Mouse (Mus musculus) midbrain, embryonic 15.5 days (tissue): ENCODE measurements around the gene Uggt1. TPM values are rescaled to one million over a fixed set of nuclear protein-coding genes. Genes with fewer than 3 reads are reported as not detected.

ENCODE experiments used
- ATAC-seq: fragments of 200-750 bp; cut with Nextera tagmentation; replicated peaks from 2 replicates; pipeline ENCODE4 v1.8.0; 2017; ENCODE audit warnings: moderate TSS enrichment
- H3K27ac ChIP-seq: fragments of 300-500 bp; sonication (generic); 2 replicates; pipeline ENCODE4 v1.5.1; 2015; ENCODE audit warnings: mild to moderate bottlenecking, inconsistent platforms
- H3K27me3 ChIP-seq: fragments of 300-500 bp; sonication (generic); replicated peaks from 2 replicates; pipeline ENCODE4 v1.6.1; 2015; ENCODE audit warnings: inconsistent platforms
- H3K36me3 ChIP-seq: fragments of 300-500 bp; sonication (generic); replicated peaks from 2 replicates; pipeline ENCODE4 v1.6.1; 2015; ENCODE audit warnings: inconsistent platforms
- H3K4me1 ChIP-seq: fragments of 300-500 bp; sonication (generic); 2 replicates; pipeline ENCODE4 v1.6.1; 2015; ENCODE audit warnings: inconsistent platforms
- H3K4me2 ChIP-seq: fragments of 300-500 bp; sonication (generic); 2 replicates; pipeline ENCODE4 v1.6.1; 2015; ENCODE audit warnings: inconsistent platforms, mild to moderate bottlenecking, moderate library complexity
- H3K4me3 ChIP-seq: fragments of 300-500 bp; sonication (generic); 2 replicates; pipeline ENCODE4 v1.5.1; 2015; ENCODE audit warnings: mild to moderate bottlenecking, inconsistent platforms
- H3K9ac ChIP-seq: fragments of 300-500 bp; sonication (generic); 2 replicates; pipeline ENCODE4 v1.6.1; 2015; ENCODE audit warnings: mild to moderate bottlenecking, inconsistent platforms
- H3K9me3 ChIP-seq: fragments of 300-500 bp; sonication (generic); 2 replicates; pipeline ENCODE4 v1.6.1; 2016; ENCODE audit warnings: inconsistent platforms
- WGBS: fragments of 180-500 bp; shearing (Covaris S2); methylation state at CpG from one replicate; pipeline ENCODE4 v1.1.7; 2015; ENCODE audit warnings: mixed read lengths; 5-methylcytosine and 5-hydroxymethylcytosine counted together
- polyA plus RNA-seq: library from polyadenylated mRNA; unstranded; fragments of >200 nt; fragmentation: Nextera tagmentation; extraction: Ambion mirVana; gene quantifications from 2 replicates; pipeline ENCODE4 v1.2.1, GENCODE M21; 2015

Uggt1 gene
- polyA plus RNA-seq, 1 experiment from 2014 or later = 49.4 TPM

DNA sequence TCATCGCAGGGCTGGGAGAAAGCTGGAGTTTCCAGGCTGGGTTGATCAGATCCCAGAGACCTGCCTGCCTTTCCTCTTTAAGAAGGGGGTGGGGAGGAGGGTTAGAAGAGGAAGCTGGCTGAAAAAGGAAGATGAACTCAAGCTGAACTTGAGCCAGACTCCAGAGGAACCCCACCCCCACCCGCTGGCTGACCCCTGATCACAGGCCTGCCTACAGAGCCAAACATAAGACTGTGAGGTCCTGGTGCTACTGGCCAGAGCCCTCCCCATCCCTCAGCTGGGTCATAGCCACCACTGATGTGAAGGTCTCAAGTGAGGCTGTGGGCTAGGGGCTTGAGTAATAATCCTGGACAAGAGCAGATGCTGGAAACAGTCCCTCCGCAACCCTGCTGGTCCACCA is 26.1 kb upstream of the Uggt1 start:
- no peaks in the 10 kb centered on the region for H3K36me3 ChIP-seq
- H3K27me3 ChIP-seq = peaks cover 8% of the 10 kb centered on the region
- no peaks in the 10 kb centered on the region for H3K9me3 ChIP-seq
- no peak overlapping the region for H3K4me3 ChIP-seq
- WGBS = 49% methylated on average over 3 of the region's 3 CpGs
- no peaks in the 10 kb centered on the region for H3K4me1 ChIP-seq
- no peak for ATAC-seq
- no peak overlapping the region for H3K27ac ChIP-seq
- no peak overlapping the region for H3K9ac ChIP-seq
- no peak overlapping the region for H3K4me2 ChIP-seq

DNA sequence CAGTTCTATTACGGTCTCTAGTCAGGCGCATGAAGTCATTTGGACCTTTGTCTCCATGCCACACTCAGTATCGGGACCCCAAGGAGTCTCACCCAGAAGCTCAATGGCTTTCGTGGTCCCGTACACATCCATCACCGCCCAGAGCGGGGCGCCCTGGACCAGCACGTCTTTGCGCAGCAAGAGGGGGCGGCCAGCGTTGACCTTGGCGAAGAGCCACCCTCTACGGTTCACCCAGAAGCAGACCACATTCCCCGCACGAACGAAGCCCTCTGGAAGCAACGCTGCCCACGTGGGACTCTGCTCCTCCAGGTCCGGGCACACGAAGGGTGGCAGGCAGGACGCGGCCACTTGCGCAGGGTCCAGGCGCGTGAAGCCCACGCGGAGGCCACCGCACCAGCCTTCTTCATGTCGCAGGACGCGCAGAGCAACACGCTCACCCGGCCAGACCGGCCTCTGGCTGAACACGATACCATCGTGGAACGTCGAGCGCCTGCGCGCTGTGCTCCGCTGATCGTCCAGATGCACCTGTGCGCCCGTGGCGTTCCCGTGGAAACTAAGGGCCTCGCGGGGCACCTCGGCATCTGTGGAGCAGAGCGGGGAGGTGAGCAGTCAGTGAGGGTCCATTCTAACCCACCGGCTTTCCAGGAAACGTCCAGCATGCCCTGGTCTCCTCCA is 24.7 kb upstream of the Uggt1 start:
- Histone ChIP-seq H3K9ac (no peak overlapping the region), H3K27me3 (peaks cover 8% of the 10 kb centered on the region), H3K4me1 (no peaks in the 10 kb centered on the region), H3K36me3 (no peaks in the 10 kb centered on the region), H3K27ac (no peak overlapping the region), H3K4me2 (peak overlapping the region; percentile 39), H3K9me3 (no peaks in the 10 kb centered on the region), H3K4me3 (peak overlapping the region; percentile 24)
- ATAC-seq = 0 out of 2 replicates have a peak, but pooled peaks have one; percentile 42
- WGBS = 41% methylated on average over 54 of the region's 54 CpGs

DNA sequence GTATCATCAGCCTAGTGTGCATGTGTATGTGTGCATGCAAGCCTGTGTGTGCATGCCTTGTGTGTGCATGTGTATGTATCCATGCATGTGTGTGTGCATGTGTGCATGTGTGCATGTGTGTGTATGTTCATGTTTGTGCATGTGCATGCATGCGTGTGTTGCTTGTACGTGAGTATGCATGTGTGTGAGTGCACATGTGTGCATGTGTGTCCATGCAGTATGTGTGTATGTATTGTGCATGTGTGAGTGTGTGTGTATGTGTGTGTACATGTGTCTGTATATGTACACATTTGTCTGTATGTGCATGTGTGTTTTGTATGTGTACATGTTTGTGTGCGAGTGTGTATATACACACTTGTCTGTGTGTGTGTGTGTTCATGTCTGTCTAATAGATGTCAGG is 23.1 kb upstream of the Uggt1 start:
- no peaks in the 10 kb centered on the region for H3K4me1 ChIP-seq
- H3K4me2 ChIP-seq = no peak overlapping the region
- H3K9me3 ChIP-seq = no peaks in the 10 kb centered on the region
- H3K36me3 ChIP-seq = no peaks in the 10 kb centered on the region
- no peak for ATAC-seq
- H3K27ac ChIP-seq = no peak overlapping the region
- no peak overlapping the region for H3K9ac ChIP-seq
- WGBS = 95% methylated on average over 3 of the region's 3 CpGs
- peaks cover 8% of the 10 kb centered on the region for H3K27me3 ChIP-seq
- no peak overlapping the region for H3K4me3 ChIP-seq

DNA sequence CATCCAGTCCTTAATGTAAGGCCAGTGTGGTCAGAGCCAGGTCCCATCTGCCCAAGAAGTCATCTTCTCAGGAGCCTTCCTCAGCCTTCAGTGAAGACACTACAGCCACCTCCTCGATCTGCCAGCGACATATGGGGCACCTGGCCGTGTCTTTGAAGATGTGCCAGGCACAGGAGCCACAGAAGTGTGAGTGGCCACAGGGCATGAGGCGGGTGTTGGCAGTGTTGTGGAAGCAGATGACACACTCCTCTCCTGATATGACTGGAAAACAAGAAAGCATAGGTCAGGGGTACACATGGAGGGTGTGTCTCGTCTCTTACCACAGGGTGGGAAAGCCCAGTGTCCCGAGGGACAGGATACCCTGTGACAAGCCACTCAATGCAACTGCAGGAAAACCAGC is 21.8 kb upstream of the Uggt1 start:
- no peak overlapping the region for H3K4me2 ChIP-seq
- H3K4me1 ChIP-seq = no peaks in the 10 kb centered on the region
- no peaks in the 10 kb centered on the region for H3K9me3 ChIP-seq
- WGBS = 78% methylated on average over 6 of the region's 6 CpGs
- H3K9ac ChIP-seq = no peak overlapping the region
- H3K27ac ChIP-seq = no peak overlapping the region
- ATAC-seq = no peak
- H3K36me3 ChIP-seq = no peaks in the 10 kb centered on the region
- no peak overlapping the region for H3K4me3 ChIP-seq
- peaks cover 8% of the 10 kb centered on the region for H3K27me3 ChIP-seq

DNA sequence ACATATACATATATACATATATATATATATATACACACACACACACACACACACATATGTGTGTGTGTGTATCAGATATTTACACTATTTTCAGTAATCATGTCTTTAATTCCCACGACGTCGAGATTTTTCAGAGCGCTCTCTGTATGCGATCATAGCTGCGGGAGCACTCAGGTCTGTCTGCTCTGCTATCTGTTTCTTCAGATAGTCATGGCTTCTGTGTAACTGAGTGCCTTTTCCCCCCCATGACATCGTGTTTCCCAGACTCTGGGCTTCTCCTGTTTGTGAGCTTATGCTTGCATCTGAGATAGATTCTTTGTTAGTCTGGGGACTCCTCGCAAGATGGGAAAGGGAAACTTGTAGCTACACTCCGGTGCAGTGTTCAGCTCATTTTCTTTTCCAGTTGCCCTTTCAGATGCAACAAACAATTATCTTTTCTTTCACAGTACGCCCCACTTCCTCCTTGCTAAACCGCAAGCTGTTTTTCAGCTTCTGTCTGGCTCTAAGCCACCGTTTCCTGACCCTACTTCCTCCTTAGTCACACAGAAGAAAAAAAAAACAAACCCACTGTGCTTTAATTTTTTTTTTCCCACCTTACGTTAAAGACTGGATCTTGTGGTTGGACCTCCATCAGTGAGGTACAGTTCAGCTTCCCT is 19.4 kb upstream of the Uggt1 start:
- Histone ChIP-seq H3K27me3 (no peaks in the 10 kb centered on the region), H3K9me3 (no peaks in the 10 kb centered on the region), H3K36me3 (no peaks in the 10 kb centered on the region), H3K9ac (no peak overlapping the region), H3K4me3 (no peak overlapping the region), H3K4me2 (no peak overlapping the region), H3K27ac (no peak overlapping the region), H3K4me1 (no peaks in the 10 kb centered on the region)
- ATAC-seq = no peak
- WGBS = 72% methylated on average over 13 of the region's 13 CpGs

DNA sequence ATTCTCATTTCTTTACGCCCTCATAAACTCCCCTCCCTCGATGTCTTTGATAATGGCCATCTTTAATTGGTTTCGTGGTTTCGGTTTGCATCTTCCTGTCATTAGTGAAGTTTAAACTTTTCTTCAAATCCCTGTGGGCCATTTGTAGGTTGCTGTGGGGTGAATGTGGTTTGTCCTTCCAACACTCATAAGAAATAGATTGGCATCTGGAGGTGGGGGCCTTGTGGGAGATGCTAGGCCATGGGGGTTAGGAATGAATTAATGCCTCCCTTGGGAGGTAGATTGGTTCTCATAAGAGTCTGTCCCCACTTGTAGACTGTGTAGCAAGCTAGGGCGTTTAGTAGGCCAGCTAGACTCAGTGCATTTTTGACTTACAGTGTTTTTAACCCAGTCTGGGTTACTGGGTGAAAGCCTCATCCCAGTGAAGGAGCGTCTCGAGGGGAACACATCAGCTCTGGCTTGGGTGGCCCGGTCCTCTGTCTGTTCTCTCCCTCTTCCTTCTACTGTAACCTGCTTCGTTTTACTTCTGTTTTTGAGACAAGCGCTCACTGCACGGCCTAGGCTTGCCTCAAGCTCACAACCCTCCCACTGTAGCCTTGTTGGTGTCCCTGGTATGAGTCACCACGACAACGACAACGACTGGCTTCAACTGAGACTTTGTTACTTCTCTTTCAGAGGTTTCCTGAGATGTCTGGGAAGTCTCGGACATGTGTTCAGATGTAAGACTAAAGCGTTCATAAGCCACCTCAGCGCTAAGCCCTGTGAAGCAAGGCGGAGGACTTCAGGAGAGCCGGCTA is 17.4 kb upstream of the Uggt1 start:
- no peaks in the 10 kb centered on the region for H3K9me3 ChIP-seq
- H3K27me3 ChIP-seq = no peaks in the 10 kb centered on the region
- no peak overlapping the region for H3K4me2 ChIP-seq
- no peak overlapping the region for H3K4me3 ChIP-seq
- H3K9ac ChIP-seq = no peak overlapping the region
- H3K36me3 ChIP-seq = no peaks in the 10 kb centered on the region
- no peak overlapping the region for H3K27ac ChIP-seq
- no peak for ATAC-seq
- no peaks in the 10 kb centered on the region for H3K4me1 ChIP-seq
- 85% methylated on average over 19 of the region's 19 CpGs for WGBS

DNA sequence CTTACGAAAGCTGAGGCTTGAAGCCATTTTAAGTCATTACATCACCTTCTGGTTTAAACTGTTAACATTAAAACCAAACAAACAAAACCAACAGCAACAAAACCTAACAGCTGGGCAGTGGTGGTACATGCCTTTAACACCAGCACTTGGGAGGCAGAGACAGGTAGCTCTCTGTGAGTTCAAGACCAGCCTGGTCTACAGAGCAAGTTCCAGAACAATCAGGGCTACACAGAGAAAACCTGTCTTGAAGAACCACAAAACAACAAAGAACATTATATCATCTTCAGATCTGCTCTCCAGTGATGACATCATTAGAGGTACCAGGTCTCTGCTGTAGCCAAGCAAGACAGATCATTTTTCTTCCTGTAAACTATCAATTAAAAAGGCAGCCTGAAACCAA is 15.9 kb upstream of the Uggt1 start:
- no peak overlapping the region for H3K4me3 ChIP-seq

DNA sequence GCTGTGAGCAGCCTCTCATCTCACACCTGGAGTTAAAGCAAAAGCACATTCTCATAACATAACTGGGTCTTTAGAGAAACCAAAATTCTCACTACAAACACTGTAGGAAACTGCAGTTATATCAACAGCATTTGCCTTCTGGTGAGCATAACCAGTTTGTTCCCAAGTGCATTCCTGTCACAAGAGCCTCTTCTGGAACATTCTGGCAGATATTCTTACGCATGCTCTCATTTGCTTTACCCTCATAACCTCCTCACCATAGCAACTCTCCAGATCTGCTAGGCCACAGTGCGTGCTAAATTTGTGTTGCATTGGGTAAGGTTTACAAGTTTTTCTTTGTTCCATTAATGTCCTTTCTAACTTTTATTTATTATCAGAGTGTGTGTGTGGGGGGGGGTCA is 14.8 kb upstream of the Uggt1 start:
- peaks cover 15% of the 10 kb centered on the region for H3K4me1 ChIP-seq
- H3K9me3 ChIP-seq = no peaks in the 10 kb centered on the region
- H3K4me3 ChIP-seq = no peak overlapping the region
- H3K27me3 ChIP-seq = no peaks in the 10 kb centered on the region
- H3K36me3 ChIP-seq = no peaks in the 10 kb centered on the region
- no peak overlapping the region for H3K9ac ChIP-seq
- ATAC-seq = no peak
- WGBS = 94% methylated on average over 2 of the region's 2 CpGs
- H3K4me2 ChIP-seq = no peak overlapping the region
- no peak overlapping the region for H3K27ac ChIP-seq

More for the DNA sequence above, 15.9 kb upstream of the Uggt1 start:
- H3K9ac ChIP-seq = no peak overlapping the region
- 100% methylated on average over 1 of the region's 1 CpGs for WGBS
- peaks cover 5% of the 10 kb centered on the region; the same call in 1 of the 2 replicates for H3K4me1 ChIP-seq
- no peaks in the 10 kb centered on the region for H3K9me3 ChIP-seq
- ATAC-seq = no peak
- no peak overlapping the region for H3K27ac ChIP-seq
- no peaks in the 10 kb centered on the region for H3K27me3 ChIP-seq
- H3K4me2 ChIP-seq = no peak overlapping the region
- H3K36me3 ChIP-seq = no peaks in the 10 kb centered on the region

DNA sequence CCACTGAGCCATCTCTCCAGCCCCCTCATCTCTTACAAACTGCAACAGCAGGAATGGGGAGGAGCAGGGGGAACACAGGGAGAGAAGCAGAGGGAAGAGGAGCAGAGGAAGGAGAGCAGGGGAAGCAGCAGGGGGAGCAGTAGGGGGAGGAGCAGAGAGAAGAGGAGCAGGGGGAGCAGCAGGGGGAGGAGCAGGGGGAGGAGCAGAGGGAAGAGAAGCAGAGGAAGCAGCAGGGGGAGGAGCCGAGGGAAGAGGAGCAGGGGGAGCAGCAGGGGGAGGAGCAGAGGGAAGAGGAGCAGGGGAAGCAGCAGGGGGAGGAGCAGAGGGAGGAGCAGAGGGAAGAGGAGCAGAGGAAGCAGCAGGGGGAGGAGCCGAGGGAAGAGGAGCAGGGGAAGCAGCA is 14.1 kb upstream of the Uggt1 start:
- 49% methylated on average over 2 of the region's 2 CpGs for WGBS
- no peaks in the 10 kb centered on the region for H3K9me3 ChIP-seq
- no peak for ATAC-seq
- H3K4me1 ChIP-seq = peaks cover 15% of the 10 kb centered on the region
- H3K4me3 ChIP-seq = no peak overlapping the region
- H3K36me3 ChIP-seq = no peaks in the 10 kb centered on the region
- no peak overlapping the region for H3K4me2 ChIP-seq
- no peak overlapping the region for H3K27ac ChIP-seq
- H3K27me3 ChIP-seq = no peaks in the 10 kb centered on the region
- no peak overlapping the region for H3K9ac ChIP-seq

DNA sequence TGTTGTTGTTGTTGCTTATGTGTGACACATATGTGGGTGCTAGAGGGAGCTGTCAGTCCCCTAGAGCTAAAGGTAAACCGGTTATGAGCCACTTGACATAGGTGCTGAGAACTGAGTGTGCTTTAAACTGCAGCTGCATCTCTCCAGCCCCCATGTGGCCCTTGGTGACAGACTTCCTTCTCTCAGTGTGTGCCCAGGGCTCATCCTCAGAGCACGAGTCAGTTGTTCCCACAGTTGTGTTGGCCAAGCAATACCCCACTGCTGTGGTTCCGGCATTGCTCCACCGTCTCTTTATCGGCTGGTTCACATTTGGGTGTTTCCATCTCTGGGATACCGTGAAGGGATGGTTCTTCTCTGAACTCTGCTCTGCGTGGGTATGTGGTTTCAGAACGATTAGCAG is 12.8 kb upstream of the Uggt1 start:
- ATAC-seq = no peak
- 92% methylated on average over 8 of the region's 8 CpGs for WGBS
- H3K27ac ChIP-seq = no peak overlapping the region

DNA sequence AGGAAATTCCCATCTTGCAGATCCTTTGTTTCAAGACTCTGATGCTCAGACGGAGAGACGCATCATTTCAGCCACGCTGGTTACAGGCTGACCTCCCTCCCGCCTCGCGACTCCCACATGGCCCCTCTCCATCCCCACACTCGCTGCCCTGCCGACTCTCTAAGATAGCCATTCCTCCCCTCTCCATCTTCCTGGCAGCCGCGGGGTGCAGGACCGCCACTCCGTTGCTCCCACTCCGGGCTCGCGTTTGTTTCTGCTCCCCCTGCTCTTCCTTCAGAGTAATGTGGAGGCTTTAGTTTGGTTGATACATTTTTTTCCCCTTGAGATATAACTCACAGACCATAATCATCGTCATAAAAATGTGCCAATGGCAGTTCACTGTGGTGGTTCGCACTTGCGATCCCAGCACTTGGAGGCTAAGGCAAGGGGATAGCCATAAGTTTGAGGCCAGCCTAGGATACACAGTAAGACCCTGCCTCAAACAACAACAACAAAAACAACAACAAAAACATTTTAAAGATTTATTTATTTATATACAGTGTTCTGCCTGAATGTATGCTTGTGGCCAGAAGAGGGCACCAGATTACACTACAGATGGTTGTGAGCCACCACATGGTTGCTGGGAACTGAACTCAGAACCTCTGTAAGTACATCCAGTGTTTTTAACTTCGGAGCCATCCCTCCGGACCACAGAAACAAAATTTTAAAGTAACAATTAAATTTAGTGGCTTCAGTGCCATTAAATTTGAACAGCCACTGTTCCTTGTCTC is 11.5 kb upstream of the Uggt1 start:
- WGBS = 25% methylated on average over 20 of the region's 20 CpGs
- Histone ChIP-seq H3K27ac (no peak overlapping the region), H3K4me3 (no peak overlapping the region), H3K36me3 (no peaks in the 10 kb centered on the region), H3K4me1 (peaks cover 19% of the 10 kb centered on the region), H3K9me3 (no peaks in the 10 kb centered on the region), H3K27me3 (no peaks in the 10 kb centered on the region), H3K9ac (no peak overlapping the region), H3K4me2 (peak overlapping the region; percentile 30)
- ATAC-seq = no peak

More for the DNA sequence above, 12.8 kb upstream of the Uggt1 start:
- Histone ChIP-seq H3K9ac (no peak overlapping the region), H3K27me3 (no peaks in the 10 kb centered on the region), H3K36me3 (no peaks in the 10 kb centered on the region), H3K9me3 (no peaks in the 10 kb centered on the region), H3K4me3 (no peak overlapping the region), H3K4me1 (peaks cover 15% of the 10 kb centered on the region), H3K4me2 (no peak overlapping the region)
